Mouse (Mus musculus) CD4-positive, CD25-positive, alpha-beta regulatory T cell, adult 2 months (primary cell): ENCODE measurements around the gene Sez6l.

Source experiments
- DNase-seq: peaks from one replicate; pipeline ENCODE4 v3.0.0-alpha.2; 2012; ENCODE audit warnings: low read depth, low spot score

Sez6l gene

GRCm38 (mm10) chr5:112533312-112534075 lies 43.5 kb downstream of the Sez6l start:
- no peak for DNase-seq

- no peak for DNase-seq
Measured at GRCm38 (mm10) chr5:112532894-112533293, 44.1 kb downstream of the Sez6l start.

- peak; percentile 11 for DNase-seq
Measured at GRCm38 (mm10) chr5:112532210-112532609, 44.8 kb downstream of the Sez6l start.

GRCm38 (mm10) chr5:112531111-112531510 lies 45.9 kb downstream of the Sez6l start:
- no peak for DNase-seq

GRCm38 (mm10) chr5:112526936-112527335 lies 50.0 kb downstream of the Sez6l start:
- no peak for DNase-seq

GRCm38 (mm10) chr5:112526435-112526834 lies 50.5 kb downstream of the Sez6l start:
- no peak for DNase-seq

- no peak for DNase-seq
Measured at GRCm38 (mm10) chr5:112525980-112526379, 51.0 kb downstream of the Sez6l start.

- DNase-seq = no peak
Measured at GRCm38 (mm10) chr5:112525271-112525670, 51.7 kb downstream of the Sez6l start.

- DNase-seq = no peak
Measured at GRCm38 (mm10) chr5:112523796-112524195, 53.2 kb downstream of the Sez6l start.

- no peak for DNase-seq
Measured at GRCm38 (mm10) chr5:112523331-112523730, 53.7 kb downstream of the Sez6l start.

GRCm38 (mm10) chr5:112521703-112522527 lies 55.1 kb downstream of the Sez6l start:
- no peak for DNase-seq

GRCm38 (mm10) chr5:112520826-112521702 lies 55.9 kb downstream of the Sez6l start:
- no peak for DNase-seq

GRCm38 (mm10) chr5:112518773-112519172 lies 58.2 kb downstream of the Sez6l start:
- no peak for DNase-seq

- no peak for DNase-seq
Measured at GRCm38 (mm10) chr5:112517454-112517853, 59.5 kb downstream of the Sez6l start.

- peak; percentile 24 for DNase-seq
Measured at GRCm38 (mm10) chr5:112516527-112516926, 60.5 kb downstream of the Sez6l start.

- DNase-seq = no peak
Measured at GRCm38 (mm10) chr5:112510351-112510750, 66.6 kb downstream of the Sez6l start.

GRCm38 (mm10) chr5:112509916-112510315 lies 67.1 kb downstream of the Sez6l start:
- DNase-seq = no peak

- DNase-seq = no peak
Measured at GRCm38 (mm10) chr5:112505595-112505994, 71.4 kb downstream of the Sez6l start.

GRCm38 (mm10) chr5:112501384-112501783 lies 75.6 kb downstream of the Sez6l start:
- DNase-seq = no peak

- DNase-seq = no peak
Measured at GRCm38 (mm10) chr5:112499918-112500682, 76.9 kb downstream of the Sez6l start.
